Mouse (Mus musculus): ENCODE data around the gene Exosc6. TPM values are rescaled to one million over a fixed set of nuclear protein-coding genes. Genes with fewer than 3 reads are reported as not detected.
A peak's percentile ranks its signal among the peaks of the same experiment; 100 is the strongest.
"Not testable (repeated sequence)": the region's sequence is repeated elsewhere in the genome, so short reads cannot be mapped to it uniquely, and the experiment has no call there.

Exosc6 gene
- polyA plus RNA-seq (2012; ENCODE audit: insufficient read depth, low replicate concordance) = 17.8 and 46.3 TPM in 2 replicates

DNA sequence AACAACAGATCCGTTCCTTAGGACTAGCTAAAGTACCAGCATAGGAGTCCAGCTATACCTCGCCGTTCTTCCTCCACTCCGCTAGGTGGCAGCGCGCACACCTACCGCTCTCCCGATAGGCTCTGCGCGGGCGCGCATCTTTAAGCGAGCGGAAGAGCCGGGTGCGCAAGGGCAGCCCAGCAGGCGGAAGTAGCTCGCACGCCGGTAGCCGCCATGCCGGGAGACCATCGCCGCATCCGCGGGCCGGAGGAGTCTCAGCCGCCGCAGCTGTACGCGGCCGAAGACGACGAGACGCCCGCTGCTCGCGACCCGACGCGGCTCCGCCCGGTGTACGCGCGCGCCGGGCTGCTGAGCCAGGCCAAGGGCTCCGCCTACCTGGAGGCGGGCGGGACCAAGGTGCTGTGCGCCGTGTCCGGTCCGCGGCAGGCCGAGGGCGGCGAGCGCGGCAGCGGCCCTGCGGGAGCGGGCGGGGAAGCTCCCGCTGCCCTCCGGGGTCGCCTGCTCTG lies at the start of gene Exosc6:
Gene Exosc6 (plus strand): TSS at position 182 of the 506 bp plus-strand sequence.
- Histone ChIP-seq H3K9me3 (no peaks in the 10 kb centered on the region), H3K36me3 (replicated peaks; ENCODE audit: low read length) (peaks cover 51% of the 10 kb centered on the region), H3K27me3 (replicated peaks) (peaks cover 10% of the 10 kb centered on the region), H3K4me3 (replicated peaks) (peak within 1 kb of the TSS; percentile 97), H3K4me1 (peaks cover 43% of the 10 kb centered on the region)
- TF ChIP-seq GATA1 (IDR thresholded peaks at IDR 0.05; ENCODE audit: borderline replicate concordance, low read length) (no peak), FLI1 (IDR thresholded peaks at IDR 0.05; ENCODE audit: low read length) (peak; percentile 45; the same call in 1 of the 2 replicates)

DNA sequence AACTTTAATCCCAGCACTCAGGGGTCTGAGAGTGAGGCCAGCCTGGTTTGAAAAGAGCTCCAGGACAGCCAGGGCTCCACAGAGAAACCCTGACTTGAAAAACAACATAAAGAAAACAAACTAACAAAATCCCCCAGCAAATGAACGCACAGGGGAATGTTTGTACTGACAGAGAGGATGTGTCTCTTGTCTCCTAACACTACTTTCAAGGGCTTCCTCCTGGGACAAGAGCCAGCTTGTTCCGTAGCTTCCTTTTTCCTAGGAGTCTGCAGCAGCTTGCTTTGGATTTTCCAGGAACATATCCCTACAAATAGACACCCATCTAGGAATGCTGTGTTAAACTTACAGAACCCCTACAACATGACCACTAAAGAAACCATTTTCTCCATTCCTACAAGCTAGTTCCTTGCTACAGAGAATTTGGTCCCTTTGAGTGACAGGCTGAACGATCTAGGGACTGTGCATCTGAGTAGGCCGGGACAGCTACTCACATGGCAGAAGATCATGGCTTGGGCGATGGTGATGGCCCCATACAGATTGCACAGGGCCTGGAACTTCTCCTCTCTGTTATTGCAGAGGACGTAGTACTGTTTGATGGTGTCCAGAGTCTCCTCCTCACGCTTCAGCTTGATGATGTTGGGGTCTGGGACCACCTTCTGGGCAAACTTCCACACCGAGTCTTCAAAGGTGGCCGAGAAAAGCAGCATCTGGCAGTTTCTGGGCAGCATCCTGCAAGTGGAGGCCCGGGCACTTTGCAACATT lies 45.7 kb upstream of the Exosc6 start:
- not testable (repeated sequence) for H3K4me3 ChIP-seq (replicated peaks); H3K27me3 ChIP-seq (replicated peaks); H3K4me1 ChIP-seq; H3K9me3 ChIP-seq
- peaks cover 65% of the 10 kb centered on the region for H3K36me3 ChIP-seq (replicated peaks; ENCODE audit: low read length)

DNA sequence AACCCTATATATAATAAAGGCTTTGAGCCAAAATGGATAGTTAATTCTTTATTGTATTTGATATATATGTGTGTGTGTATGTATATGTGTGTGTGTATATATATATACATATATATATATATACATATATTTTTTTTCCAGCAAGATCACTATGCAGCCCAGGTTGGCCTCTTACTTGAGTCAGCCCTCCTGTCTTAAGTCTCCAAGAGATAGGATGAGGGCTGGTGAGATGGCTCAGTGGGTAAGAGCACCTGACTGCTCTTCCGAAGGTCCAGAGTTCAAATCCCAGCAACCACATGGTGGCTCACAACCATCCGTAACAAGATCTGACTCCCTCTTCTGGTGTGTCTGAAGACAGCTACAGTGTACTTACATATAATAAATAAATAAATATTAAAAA lies 29.5 kb upstream of the Exosc6 start:
- not testable (repeated sequence) for H3K4me3 ChIP-seq (replicated peaks); H3K36me3 ChIP-seq (replicated peaks; ENCODE audit: low read length); H3K9me3 ChIP-seq; H3K27me3 ChIP-seq (replicated peaks)
- peaks cover 23% of the 10 kb centered on the region for H3K4me1 ChIP-seq

DNA sequence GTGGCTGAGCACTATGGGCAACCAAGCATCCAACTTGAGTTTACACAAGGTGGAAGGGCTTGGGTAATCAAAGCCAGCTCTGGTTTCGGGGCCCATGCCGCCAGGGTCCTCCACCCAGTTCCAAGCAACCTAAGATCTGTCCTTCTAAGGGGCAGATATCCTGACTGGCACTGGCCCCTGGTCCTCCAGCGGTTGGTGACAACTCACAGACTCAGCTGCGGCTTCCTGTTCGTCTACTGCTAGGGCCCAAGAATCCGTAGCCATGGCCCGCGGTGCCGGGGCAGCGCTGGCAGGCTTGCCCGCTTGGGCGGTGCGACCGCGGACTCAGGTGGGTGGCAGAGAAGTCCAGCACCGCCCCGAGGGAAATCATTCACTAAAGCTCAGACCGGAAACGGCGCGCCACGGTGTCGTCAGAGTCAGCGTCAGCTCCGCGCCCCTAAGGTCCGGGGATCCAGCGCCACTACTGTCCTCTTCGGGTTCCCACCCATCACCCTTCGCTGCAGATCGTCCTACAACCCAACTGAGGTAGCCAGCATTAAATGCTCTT lies 28.7 kb upstream of the Exosc6 start:
- peaks cover 23% of the 10 kb centered on the region for H3K4me1 ChIP-seq

DNA sequence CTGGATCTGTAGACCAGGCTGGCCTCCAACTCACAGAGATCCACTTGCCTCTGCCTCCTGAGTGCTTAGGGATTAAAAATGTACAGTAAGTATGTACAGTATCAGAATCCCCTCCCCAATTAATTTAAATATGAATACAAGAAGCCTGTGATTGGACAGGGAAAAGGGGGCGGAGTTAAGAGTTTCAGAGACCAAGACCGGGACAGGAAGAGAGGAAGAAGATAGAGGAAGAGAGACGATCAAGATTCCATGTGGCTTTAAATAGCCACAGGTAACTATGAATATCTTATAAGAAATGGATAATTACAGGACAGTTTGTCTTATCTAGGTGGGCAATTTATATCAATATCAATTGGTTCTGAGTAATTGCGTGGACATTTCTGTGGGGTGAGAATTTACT lies 26.6 kb upstream of the Exosc6 start:
- Histone ChIP-seq H3K9me3 (no peaks in the 10 kb centered on the region), H3K4me3 (replicated peaks) (no peak overlapping the region)
- TF ChIP-seq FLI1 (IDR thresholded peaks at IDR 0.05; ENCODE audit: low read length) (no peak), GATA1 (IDR thresholded peaks at IDR 0.05; ENCODE audit: borderline replicate concordance, low read length) (no peak)

More for the DNA sequence above, 28.7 kb upstream of the Exosc6 start:
- peak overlapping the region; percentile 95 for H3K4me3 ChIP-seq (replicated peaks)
- TF ChIP-seq FLI1 (IDR thresholded peaks at IDR 0.05; ENCODE audit: low read length) = peak; percentile 69; the same call in 1 of the 2 replicates
- no peak for TF ChIP-seq GATA1 (IDR thresholded peaks at IDR 0.05; ENCODE audit: borderline replicate concordance, low read length)
- H3K36me3 ChIP-seq (replicated peaks; ENCODE audit: low read length) = no peaks in the 10 kb centered on the region
- no peaks in the 10 kb centered on the region for H3K27me3 ChIP-seq (replicated peaks)
- H3K9me3 ChIP-seq = no peaks in the 10 kb centered on the region

DNA sequence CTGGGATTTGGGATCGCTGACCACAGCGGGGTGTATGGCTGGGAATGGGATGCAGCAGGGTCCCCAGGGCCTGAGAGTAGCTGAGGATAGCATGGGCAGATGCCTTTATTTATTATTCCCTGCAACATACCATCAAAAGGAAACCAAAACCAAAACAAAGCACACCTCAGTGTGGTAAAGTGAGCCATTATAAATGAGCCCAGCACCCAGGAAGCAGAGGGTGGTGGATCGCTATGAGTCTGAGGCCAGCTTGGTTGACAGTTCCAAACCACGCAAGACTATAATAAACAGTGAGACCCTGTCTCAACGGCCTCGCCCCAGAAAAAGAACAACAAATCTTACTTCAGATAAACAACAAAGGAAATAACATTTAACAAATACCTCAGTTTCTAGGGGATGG lies 26.1 kb upstream of the Exosc6 start:
- peak overlapping the region; percentile 42 for H3K4me3 ChIP-seq (replicated peaks)
- H3K27me3 ChIP-seq (replicated peaks) = no peaks in the 10 kb centered on the region

More for the DNA sequence above, 26.6 kb upstream of the Exosc6 start:
- Histone ChIP-seq H3K4me1 (peaks cover 29% of the 10 kb centered on the region), H3K36me3 (replicated peaks; ENCODE audit: low read length) (peaks cover 3% of the 10 kb centered on the region), H3K27me3 (replicated peaks) (no peaks in the 10 kb centered on the region)

DNA sequence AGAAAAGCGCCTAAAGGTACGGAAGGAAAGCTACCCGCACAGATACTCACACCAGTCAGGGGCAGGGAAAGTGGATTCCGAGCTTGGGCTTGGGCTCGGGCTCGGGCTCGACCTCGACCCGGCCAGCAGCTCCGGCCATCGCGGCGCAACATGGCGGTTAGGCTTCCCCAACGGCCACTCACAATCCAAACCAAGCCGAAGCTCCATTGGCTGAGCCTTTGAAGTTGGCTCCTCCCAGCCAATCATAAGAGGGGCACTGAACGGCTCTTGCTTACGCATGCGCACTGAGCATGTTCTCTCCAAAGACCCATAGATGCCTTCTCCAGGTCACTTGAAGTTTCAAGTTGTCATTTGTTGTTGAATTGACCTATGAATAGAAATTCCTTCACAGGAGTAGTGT lies 24.6 kb upstream of the Exosc6 start, which contains the start of gene Ddx19b:
Gene Ddx19b (minus strand): TSS at position 180 of the 400 bp plus-strand sequence.
- H3K36me3 ChIP-seq (replicated peaks; ENCODE audit: low read length) = peaks cover 17% of the 10 kb centered on the region
- H3K4me3 ChIP-seq (replicated peaks) = no peak within 1 kb of the TSS
- TF ChIP-seq GATA1 (IDR thresholded peaks at IDR 0.05; ENCODE audit: borderline replicate concordance, low read length) (no peak), FLI1 (IDR thresholded peaks at IDR 0.05; ENCODE audit: low read length) (no peak)
- H3K9me3 ChIP-seq = no peaks in the 10 kb centered on the region
- H3K27me3 ChIP-seq (replicated peaks) = no peaks in the 10 kb centered on the region
- H3K4me1 ChIP-seq = peaks cover 49% of the 10 kb centered on the region

More for the DNA sequence above, 26.1 kb upstream of the Exosc6 start:
- H3K9me3 ChIP-seq = no peaks in the 10 kb centered on the region
- peaks cover 3% of the 10 kb centered on the region for H3K36me3 ChIP-seq (replicated peaks; ENCODE audit: low read length)
- TF ChIP-seq FLI1 (IDR thresholded peaks at IDR 0.05; ENCODE audit: low read length) (no peak), GATA1 (IDR thresholded peaks at IDR 0.05; ENCODE audit: borderline replicate concordance, low read length) (no peak)
- peaks cover 34% of the 10 kb centered on the region for H3K4me1 ChIP-seq

DNA sequence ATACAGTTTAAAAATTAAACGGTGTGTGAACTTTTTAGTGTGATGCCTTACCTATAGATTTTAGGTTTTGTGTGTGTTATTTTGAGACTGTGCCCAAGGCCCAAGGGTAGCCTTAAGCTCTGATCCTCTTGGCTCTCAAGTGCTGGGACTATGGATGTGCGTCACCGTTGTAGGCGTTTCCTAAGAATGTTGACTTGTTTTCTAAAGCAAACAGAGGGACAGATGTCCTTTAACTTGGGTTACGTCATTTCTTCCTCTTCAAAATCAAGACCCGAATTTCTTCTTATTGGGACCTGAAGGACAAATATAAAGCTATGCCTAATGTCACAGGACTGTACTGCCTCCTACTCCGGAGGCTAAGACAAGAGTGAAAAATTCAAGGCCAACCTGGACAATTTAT lies 23.2 kb upstream of the Exosc6 start, which contains the start of gene Aars:
Gene Aars (plus strand): TSS at position 229 of the 400 bp plus-strand sequence.
- H3K9me3 ChIP-seq = no peaks in the 10 kb centered on the region
- TF ChIP-seq FLI1 (IDR thresholded peaks at IDR 0.05; ENCODE audit: low read length) = no peak
- no peak for TF ChIP-seq GATA1 (IDR thresholded peaks at IDR 0.05; ENCODE audit: borderline replicate concordance, low read length)
- peaks cover 29% of the 10 kb centered on the region for H3K36me3 ChIP-seq (replicated peaks; ENCODE audit: low read length)
- peak within 1 kb of the TSS; percentile 95 for H3K4me3 ChIP-seq (replicated peaks)
- H3K4me1 ChIP-seq = peaks cover 45% of the 10 kb centered on the region
- H3K27me3 ChIP-seq (replicated peaks) = no peaks in the 10 kb centered on the region

DNA sequence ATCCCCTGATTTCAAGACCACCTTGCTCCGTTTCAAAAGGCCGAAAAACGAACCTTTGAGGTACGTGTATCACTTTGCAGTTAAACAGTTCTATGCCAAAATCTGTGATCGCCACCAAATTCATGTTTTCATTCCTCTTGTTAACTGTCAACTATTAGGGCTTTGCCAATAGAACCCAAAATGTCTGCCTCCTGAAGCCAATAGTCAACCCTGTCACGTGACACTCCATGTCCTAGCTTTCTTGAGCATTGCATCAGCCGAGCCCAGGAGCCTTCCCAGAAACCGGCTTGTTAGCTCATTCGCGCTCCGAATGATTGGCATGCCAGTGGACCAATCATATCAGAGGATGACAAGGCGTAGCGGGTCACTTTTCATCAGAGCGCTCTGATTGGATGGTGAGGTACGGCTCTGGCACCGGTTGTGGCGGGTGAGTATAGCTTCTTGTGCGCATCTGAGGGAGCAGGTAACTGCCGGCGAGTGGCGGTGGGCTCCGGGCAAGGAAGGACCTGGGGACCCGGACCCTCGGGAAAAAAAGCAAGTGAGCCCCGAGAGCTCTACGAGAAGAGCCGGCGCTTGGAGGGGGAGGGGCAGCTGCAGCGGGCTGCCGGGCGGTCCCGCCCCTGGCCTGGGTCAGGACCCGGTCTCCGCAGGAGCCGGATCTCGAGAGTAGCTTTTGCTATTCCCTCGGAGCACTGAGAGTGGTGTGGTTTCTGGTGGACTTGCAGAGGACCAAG lies 22.5 kb upstream of the Exosc6 start:
- TF ChIP-seq FLI1 (IDR thresholded peaks at IDR 0.05; ENCODE audit: low read length) (no peak), GATA1 (IDR thresholded peaks at IDR 0.05; ENCODE audit: borderline replicate concordance, low read length) (no peak)
- Histone ChIP-seq H3K36me3 (replicated peaks; ENCODE audit: low read length) (peaks cover 36% of the 10 kb centered on the region), H3K9me3 (no peaks in the 10 kb centered on the region), H3K4me1 (peaks cover 44% of the 10 kb centered on the region), H3K4me3 (replicated peaks) (peak overlapping the region; percentile 95), H3K27me3 (replicated peaks) (no peaks in the 10 kb centered on the region)

Data from megakaryocyte, embryonic 14.5 days (primary cell).